ENCODE assay signal across 8 mouse cellular contexts in genomic region chr7:90054795-90055511, GRCm38 (mm10).
DNase-seq lines count a peak whose midpoint lies in the region; ATAC-seq and TF ChIP-seq lines count a peak whose summit lies in the region.

No protein-coding gene starts in this region.

- H3K36me3 ChIP-seq in embryonic facial prominence, embryonic 10.5 days (replicated peaks): no peaks in the 10 kb centered on the region
- H3K36me3 ChIP-seq in forebrain, embryonic 15.5 days: no peaks in the 10 kb centered on the region

- WGBS in bone marrow, adult 2 months: 18% methylated on average over 7 of the region's 7 CpGs
- 42% methylated on average over 7 of the region's 7 CpGs for WGBS in embryonic facial prominence, embryonic 10.5 days
- 55% methylated on average over 7 of the region's 7 CpGs for WGBS in forebrain, embryonic 15.5 days

- peaks cover 7% of the 10 kb centered on the region for H3K4me1 ChIP-seq in bone marrow, adult 2 months (ENCODE audit: control insufficient read depth, insufficient read depth, low read length)
- peaks cover 19% of the 10 kb centered on the region for H3K4me1 ChIP-seq in embryonic facial prominence, embryonic 10.5 days
- H3K4me1 ChIP-seq in forebrain, embryonic 15.5 days: no peaks in the 10 kb centered on the region

- DNase-seq in layer of hippocampus, adult 2 months (ENCODE audit: low spot score in 2 of 2): no peak
- DNase-seq in layer of hippocampus, postnatal 25 days (ENCODE audit: extremely low spot score in 1 of 2, low spot score in 1 of 2): no peak
- peak; percentile 22 for DNase-seq in embryonic facial prominence, embryonic 10.5 days (ENCODE audit: low spot score)
- DNase-seq in mesoderm, embryonic 11.5 days (ENCODE audit: low read depth, low spot score): peak; percentile 39
- DNase-seq in right cerebral cortex, adult 18-20 months: no peak

- no peak overlapping the region for H3K9ac ChIP-seq in forebrain, embryonic 15.5 days (replicated peaks)

- no peak overlapping the region for H3K4me3 ChIP-seq in layer of hippocampus, adult 2 months
- H3K4me3 ChIP-seq in bone marrow, adult 2 months (replicated peaks; ENCODE audit: control insufficient read depth, low read depth, low read length): no peak overlapping the region
- H3K4me3 ChIP-seq in embryonic facial prominence, embryonic 10.5 days: no peak overlapping the region
- no peak overlapping the region for H3K4me3 ChIP-seq in forebrain, embryonic 15.5 days

- 0 out of 2 replicates have a peak, but pooled peaks have one; percentile 21 for TF ChIP-seq POLR2A in bone marrow, adult 2 months (IDR thresholded peaks at IDR 0.05; ENCODE audit: borderline replicate concordance, control insufficient read depth, low read depth, low read length)

- no peak for TF ChIP-seq CTCF in layer of hippocampus, adult 2 months (conservative IDR thresholded peaks at IDR 0.05)
- no peak for TF ChIP-seq CTCF in bone marrow, adult 2 months (IDR thresholded peaks at IDR 0.05; ENCODE audit: control insufficient read depth, insufficient read depth, low read length)

- H3K27me3 ChIP-seq in embryonic facial prominence, embryonic 10.5 days (replicated peaks; ENCODE audit: low read depth, poor library complexity, severe bottlenecking): no peaks in the 10 kb centered on the region
- H3K27me3 ChIP-seq in forebrain, embryonic 15.5 days: no peaks in the 10 kb centered on the region

- H3K9me3 ChIP-seq in embryonic facial prominence, embryonic 10.5 days: no peaks in the 10 kb centered on the region
- H3K9me3 ChIP-seq in forebrain, embryonic 15.5 days: no peaks in the 10 kb centered on the region

- H3K4me2 ChIP-seq in forebrain, embryonic 15.5 days (replicated peaks): no peak overlapping the region

- H3K27ac ChIP-seq in layer of hippocampus, adult 2 months: peak overlapping the region; percentile 49
- H3K27ac ChIP-seq in bone marrow, adult 2 months (ENCODE audit: control insufficient read depth, insufficient read depth, low read depth, low read length, poor library complexity): no peak overlapping the region; the same call in 1 of the 2 replicates
- peak overlapping the region; percentile 57 for H3K27ac ChIP-seq in embryonic facial prominence, embryonic 10.5 days (replicated peaks)
- no peak overlapping the region for H3K27ac ChIP-seq in forebrain, embryonic 15.5 days (replicated peaks)

- no peak for ATAC-seq in frontal cortex, adult (ENCODE audit: low TSS enrichment)
- no peak for ATAC-seq in forebrain, embryonic 15.5 days (replicated peaks)

Comparison
In these comparisons a context has a peak if more than half of its experiments do, and no peak if none do; other contexts are left out.
1. DNase-seq: peak in embryonic facial prominence, embryonic 10.5 days (single experiment) and mesoderm, embryonic 11.5 days (single experiment); none in layer of hippocampus, adult 2 months (0 of 2), layer of hippocampus, postnatal 25 days (0 of 2) and right cerebral cortex, adult 18-20 months (single experiment).
2. H3K27ac ChIP-seq: peak in layer of hippocampus, adult 2 months (single experiment) and embryonic facial prominence, embryonic 10.5 days (single experiment); none in bone marrow, adult 2 months (single experiment) and forebrain, embryonic 15.5 days (single experiment).